Mouse (Mus musculus): ENCODE measurements around the gene Cacna2d2. TPM values are rescaled to one million over a fixed set of nuclear protein-coding genes. Genes with fewer than 3 reads are reported as not detected.

Gene Cacna2d2
- polyA plus RNA-seq, 1 experiment from 2014 or later: 4.6 TPM

- peaks cover 51% of the 10 kb centered on the region for H3K4me1 ChIP-seq
Observed at GRCm38 (mm10) chr9:107486086-107486485, 86.7 kb downstream of the Cacna2d2 start.

GRCm38 (mm10) chr9:107486507-107487225 lies 87.3 kb downstream of the Cacna2d2 start:
- peaks cover 51% of the 10 kb centered on the region for H3K4me1 ChIP-seq
- H3K4me3 ChIP-seq: no peak overlapping the region
- no peak overlapping the region for H3K9ac ChIP-seq
- 58% methylated on average over 6 of the region's 6 CpGs for WGBS
- no peaks in the 10 kb centered on the region for H3K36me3 ChIP-seq
- no peak overlapping the region for H3K4me2 ChIP-seq (replicated peaks)
- no peaks in the 10 kb centered on the region for H3K9me3 ChIP-seq (replicated peaks)
- ATAC-seq (ENCODE audit: low FRiP score): no peak; the same call in 1 of the 2 replicates
- peak overlapping the region; percentile 92 for H3K27ac ChIP-seq
- H3K27me3 ChIP-seq: peaks cover 3% of the 10 kb centered on the region; the same call in 1 of the 2 replicates

More at GRCm38 (mm10) chr9:107486086-107486485, 86.7 kb downstream of the Cacna2d2 start:
- H3K4me2 ChIP-seq (replicated peaks): no peak overlapping the region; the same call in 1 of the 2 replicates
- no peaks in the 10 kb centered on the region for H3K36me3 ChIP-seq
- WGBS: 35% methylated on average over 10 of the region's 10 CpGs
- H3K9ac ChIP-seq: no peak overlapping the region
- H3K27me3 ChIP-seq: peaks cover 3% of the 10 kb centered on the region; the same call in 1 of the 2 replicates
- H3K4me3 ChIP-seq: no peak overlapping the region
- H3K27ac ChIP-seq: peak overlapping the region; percentile 92
- no peaks in the 10 kb centered on the region for H3K9me3 ChIP-seq (replicated peaks)
- peak; percentile 50 for ATAC-seq (ENCODE audit: low FRiP score)

- peaks cover 46% of the 10 kb centered on the region for H3K4me1 ChIP-seq
Observed at GRCm38 (mm10) chr9:107490146-107490545, 90.7 kb downstream of the Cacna2d2 start.

GRCm38 (mm10) chr9:107490625-107491024 lies 91.2 kb downstream of the Cacna2d2 start:
- ATAC-seq (ENCODE audit: low FRiP score): no peak
- no peak overlapping the region for H3K27ac ChIP-seq
- WGBS: 68% methylated on average over 6 of the region's 6 CpGs

More at GRCm38 (mm10) chr9:107490146-107490545, 90.7 kb downstream of the Cacna2d2 start:
- no peak for ATAC-seq (ENCODE audit: low FRiP score)
- no peaks in the 10 kb centered on the region for H3K36me3 ChIP-seq
- H3K27ac ChIP-seq: no peak overlapping the region
- H3K9me3 ChIP-seq (replicated peaks): no peaks in the 10 kb centered on the region
- no peak overlapping the region for H3K4me3 ChIP-seq
- H3K4me2 ChIP-seq (replicated peaks): no peak overlapping the region
- H3K27me3 ChIP-seq: no peaks in the 10 kb centered on the region
- 69% methylated on average over 8 of the region's 8 CpGs for WGBS
- H3K9ac ChIP-seq: no peak overlapping the region

GRCm38 (mm10) chr9:107493511-107493910 lies 94.1 kb downstream of the Cacna2d2 start:
- Histone ChIP-seq H3K27me3 (no peaks in the 10 kb centered on the region), H3K9me3 (replicated peaks) (no peaks in the 10 kb centered on the region), H3K36me3 (no peaks in the 10 kb centered on the region), H3K4me2 (replicated peaks) (no peak overlapping the region), H3K4me3 (no peak overlapping the region), H3K9ac (no peak overlapping the region), H3K4me1 (peaks cover 26% of the 10 kb centered on the region), H3K27ac (no peak overlapping the region)
- 52% methylated on average over 1 of the region's 1 CpGs for WGBS
- ATAC-seq (ENCODE audit: low FRiP score): no peak

More at GRCm38 (mm10) chr9:107490625-107491024, 91.2 kb downstream of the Cacna2d2 start:
- Histone ChIP-seq H3K4me2 (replicated peaks) (no peak overlapping the region), H3K4me3 (no peak overlapping the region), H3K27me3 (no peaks in the 10 kb centered on the region), H3K36me3 (no peaks in the 10 kb centered on the region), H3K4me1 (peaks cover 41% of the 10 kb centered on the region), H3K9ac (no peak overlapping the region), H3K9me3 (replicated peaks) (no peaks in the 10 kb centered on the region)

GRCm38 (mm10) chr9:107494238-107494637 lies 94.8 kb downstream of the Cacna2d2 start:
- Histone ChIP-seq H3K27ac (no peak overlapping the region), H3K36me3 (no peaks in the 10 kb centered on the region; the same call in 1 of the 2 replicates), H3K4me2 (replicated peaks) (no peak overlapping the region), H3K9me3 (replicated peaks) (no peaks in the 10 kb centered on the region), H3K9ac (no peak overlapping the region), H3K27me3 (no peaks in the 10 kb centered on the region), H3K4me1 (peaks cover 26% of the 10 kb centered on the region), H3K4me3 (no peak overlapping the region)
- 65% methylated on average over 12 of the region's 12 CpGs for WGBS
- peak; percentile 23; the same call in 1 of the 2 replicates for ATAC-seq (ENCODE audit: low FRiP score)

GRCm38 (mm10) chr9:107496359-107496758 lies 96.9 kb downstream of the Cacna2d2 start:
- Histone ChIP-seq H3K4me1 (peaks cover 18% of the 10 kb centered on the region), H3K9ac (no peak overlapping the region), H3K27me3 (no peaks in the 10 kb centered on the region), H3K4me3 (no peak overlapping the region), H3K27ac (no peak overlapping the region), H3K9me3 (replicated peaks) (no peaks in the 10 kb centered on the region), H3K36me3 (no peaks in the 10 kb centered on the region; the same call in 1 of the 2 replicates), H3K4me2 (replicated peaks) (no peak overlapping the region)
- 90% methylated on average over 3 of the region's 3 CpGs for WGBS
- ATAC-seq (ENCODE audit: low FRiP score): no peak

- WGBS: 81% methylated on average over 3 of the region's 3 CpGs
- Histone ChIP-seq H3K9me3 (replicated peaks) (no peaks in the 10 kb centered on the region), H3K4me1 (peaks cover 25% of the 10 kb centered on the region), H3K27ac (peak overlapping the region; percentile 46; the same call in 1 of the 2 replicates), H3K9ac (0 out of 2 replicates have a peak overlapping the region, but pooled peaks have one; percentile 2), H3K36me3 (no peaks in the 10 kb centered on the region; the same call in 1 of the 2 replicates), H3K4me3 (no peak overlapping the region), H3K27me3 (no peaks in the 10 kb centered on the region), H3K4me2 (replicated peaks) (no peak overlapping the region)
- no peak for ATAC-seq (ENCODE audit: low FRiP score)
Observed at GRCm38 (mm10) chr9:107500708-107501286, 101.4 kb downstream of the Cacna2d2 start.

GRCm38 (mm10) chr9:107502131-107502846 lies 102.9 kb downstream of the Cacna2d2 start:
- H3K4me1 ChIP-seq: peaks cover 32% of the 10 kb centered on the region
- no peak overlapping the region for H3K9ac ChIP-seq
- H3K4me3 ChIP-seq: no peak overlapping the region
- peaks cover 5% of the 10 kb centered on the region; the same call in 1 of the 2 replicates for H3K27me3 ChIP-seq
- ATAC-seq (ENCODE audit: low FRiP score): no peak
- no peak overlapping the region for H3K27ac ChIP-seq
- no peaks in the 10 kb centered on the region; the same call in 1 of the 2 replicates for H3K36me3 ChIP-seq
- no peak overlapping the region for H3K4me2 ChIP-seq (replicated peaks)
- WGBS: 90% methylated on average over 12 of the region's 12 CpGs
- H3K9me3 ChIP-seq (replicated peaks): no peaks in the 10 kb centered on the region

GRCm38 (mm10) chr9:107504662-107505537 lies 105.5 kb downstream of the Cacna2d2 start:
- H3K27me3 ChIP-seq: peaks cover 5% of the 10 kb centered on the region; the same call in 1 of the 2 replicates
- H3K4me2 ChIP-seq (replicated peaks): no peak overlapping the region
- peaks cover 58% of the 10 kb centered on the region for H3K4me1 ChIP-seq
- ATAC-seq (ENCODE audit: low FRiP score): peak; percentile 57; the same call in 1 of the 2 replicates
- H3K9ac ChIP-seq: no peak overlapping the region
- H3K9me3 ChIP-seq (replicated peaks): no peaks in the 10 kb centered on the region
- peak overlapping the region; percentile 70 for H3K27ac ChIP-seq
- H3K36me3 ChIP-seq: no peaks in the 10 kb centered on the region
- WGBS: 55% methylated on average over 19 of the region's 19 CpGs
- no peak overlapping the region for H3K4me3 ChIP-seq

- peaks cover 5% of the 10 kb centered on the region; the same call in 1 of the 2 replicates for H3K27me3 ChIP-seq
- peak overlapping the region; percentile 57; the same call in 1 of the 2 replicates for H3K27ac ChIP-seq
- H3K4me3 ChIP-seq: no peak overlapping the region
- no peak for ATAC-seq (ENCODE audit: low FRiP score)
- H3K4me2 ChIP-seq (replicated peaks): no peak overlapping the region
- no peaks in the 10 kb centered on the region for H3K9me3 ChIP-seq (replicated peaks)
- H3K9ac ChIP-seq: no peak overlapping the region; the same call in 1 of the 2 replicates
- H3K36me3 ChIP-seq: no peaks in the 10 kb centered on the region
- 47% methylated on average over 10 of the region's 10 CpGs for WGBS
- H3K4me1 ChIP-seq: peaks cover 87% of the 10 kb centered on the region
Observed at GRCm38 (mm10) chr9:107508266-107508665, 108.9 kb downstream of the Cacna2d2 start.
